Mouse (Mus musculus): ENCODE measurements around the gene Ube2t. TPM values are rescaled to one million over a fixed set of nuclear protein-coding genes. Genes with fewer than 3 reads are reported as not detected.

Gene Ube2t
- polyA plus RNA-seq (2015; fragmentation: Nextera tagmentation; extraction: Ambion mirVana): 29.6 and 32.5 TPM in 2 replicates

- WGBS: 2% methylated on average over 50 of the region's 50 CpGs
- peak within 1 kb of the TSS; percentile 74 for H3K9ac ChIP-seq
- H3K9me3 ChIP-seq: no peaks in the 10 kb centered on the region
- ATAC-seq (ENCODE audit: low FRiP score, low read depth): peak; percentile 100
- no peak within 1 kb of the TSS for H3K27ac ChIP-seq
- peak within 1 kb of the TSS; percentile 65 for H3K4me3 ChIP-seq
- H3K36me3 ChIP-seq: peaks cover 4% of the 10 kb centered on the region; the same call in 1 of the 2 replicates
- peaks cover 16% of the 10 kb centered on the region for H3K4me1 ChIP-seq
- H3K27me3 ChIP-seq: peaks cover 7% of the 10 kb centered on the region; the same call in 1 of the 2 replicates
- H3K4me2 ChIP-seq (replicated peaks): peak within 1 kb of the TSS; percentile 76
Observed at GRCm38 (mm10) chr1:134962053-134962803, at the start of gene Ube2t. Ube2t (plus strand) TSS chr1:134962565.

GRCm38 (mm10) chr1:134913535-134913934 is 48.8 kb upstream of the Ube2t start:
- Histone ChIP-seq H3K9ac (no peak overlapping the region), H3K27me3 (no peaks in the 10 kb centered on the region; the same call in 1 of the 2 replicates), H3K36me3 (no peaks in the 10 kb centered on the region), H3K4me1 (peaks cover 3% of the 10 kb centered on the region; the same call in 1 of the 2 replicates), H3K9me3 (no peaks in the 10 kb centered on the region), H3K4me2 (replicated peaks) (no peak overlapping the region), H3K27ac (no peak overlapping the region), H3K4me3 (no peak overlapping the region)
- WGBS: 58% methylated on average over 4 of the region's 4 CpGs
- ATAC-seq (ENCODE audit: low FRiP score, low read depth): no peak; the same call in 1 of the 2 replicates

GRCm38 (mm10) chr1:134915421-134915820 is 46.9 kb upstream of the Ube2t start:
- no peaks in the 10 kb centered on the region for H3K36me3 ChIP-seq
- ATAC-seq (ENCODE audit: low FRiP score, low read depth): no peak
- no peak overlapping the region for H3K4me3 ChIP-seq
- no peaks in the 10 kb centered on the region for H3K9me3 ChIP-seq
- no peaks in the 10 kb centered on the region; the same call in 1 of the 2 replicates for H3K27me3 ChIP-seq
- H3K4me1 ChIP-seq: no peaks in the 10 kb centered on the region
- H3K27ac ChIP-seq: no peak overlapping the region
- 82% methylated on average over 4 of the region's 4 CpGs for WGBS
- H3K9ac ChIP-seq: no peak overlapping the region
- no peak overlapping the region for H3K4me2 ChIP-seq (replicated peaks)

- Histone ChIP-seq H3K4me3 (no peak overlapping the region), H3K4me2 (replicated peaks) (no peak overlapping the region), H3K4me1 (no peaks in the 10 kb centered on the region), H3K36me3 (no peaks in the 10 kb centered on the region), H3K9me3 (no peaks in the 10 kb centered on the region), H3K27ac (no peak overlapping the region), H3K9ac (no peak overlapping the region), H3K27me3 (no peaks in the 10 kb centered on the region; the same call in 1 of the 2 replicates)
- 83% methylated on average over 6 of the region's 6 CpGs for WGBS
- ATAC-seq (ENCODE audit: low FRiP score, low read depth): no peak
Observed at GRCm38 (mm10) chr1:134919010-134919409, 43.4 kb upstream of the Ube2t start.

- H3K4me1 ChIP-seq: peaks cover 5% of the 10 kb centered on the region; the same call in 1 of the 2 replicates
- ATAC-seq (ENCODE audit: low FRiP score, low read depth): no peak
Observed at GRCm38 (mm10) chr1:134932431-134932830, 29.9 kb upstream of the Ube2t start.

GRCm38 (mm10) chr1:134936335-134936734 is 26.0 kb upstream of the Ube2t start:
- WGBS: 88% methylated on average over 6 of the region's 6 CpGs
- Histone ChIP-seq H3K4me2 (replicated peaks) (no peak overlapping the region), H3K4me3 (no peak overlapping the region), H3K27me3 (no peaks in the 10 kb centered on the region), H3K9me3 (no peaks in the 10 kb centered on the region), H3K9ac (no peak overlapping the region), H3K27ac (no peak overlapping the region), H3K36me3 (no peaks in the 10 kb centered on the region), H3K4me1 (peaks cover 5% of the 10 kb centered on the region; the same call in 1 of the 2 replicates)
- no peak for ATAC-seq (ENCODE audit: low FRiP score, low read depth)

More at GRCm38 (mm10) chr1:134932431-134932830, 29.9 kb upstream of the Ube2t start:
- 42% methylated on average over 7 of the region's 7 CpGs for WGBS
- H3K9me3 ChIP-seq: no peaks in the 10 kb centered on the region
- no peaks in the 10 kb centered on the region for H3K36me3 ChIP-seq
- no peak overlapping the region for H3K4me3 ChIP-seq
- H3K4me2 ChIP-seq (replicated peaks): no peak overlapping the region
- H3K9ac ChIP-seq: no peak overlapping the region
- H3K27me3 ChIP-seq: no peaks in the 10 kb centered on the region
- H3K27ac ChIP-seq: no peak overlapping the region

GRCm38 (mm10) chr1:134938233-134938632 is 24.1 kb upstream of the Ube2t start:
- 83% methylated on average over 1 of the region's 1 CpGs for WGBS
- Histone ChIP-seq H3K27me3 (no peaks in the 10 kb centered on the region), H3K4me2 (replicated peaks) (no peak overlapping the region)

GRCm38 (mm10) chr1:134940863-134941262 is 21.5 kb upstream of the Ube2t start:
- Histone ChIP-seq H3K4me2 (replicated peaks) (no peak overlapping the region), H3K36me3 (no peaks in the 10 kb centered on the region), H3K27me3 (no peaks in the 10 kb centered on the region), H3K4me1 (no peaks in the 10 kb centered on the region), H3K27ac (no peak overlapping the region), H3K9me3 (no peaks in the 10 kb centered on the region), H3K4me3 (no peak overlapping the region), H3K9ac (no peak overlapping the region)
- ATAC-seq (ENCODE audit: low FRiP score, low read depth): no peak
- WGBS: 32% methylated on average over 4 of the region's 4 CpGs

More at GRCm38 (mm10) chr1:134938233-134938632, 24.1 kb upstream of the Ube2t start:
- no peaks in the 10 kb centered on the region for H3K4me1 ChIP-seq
- no peaks in the 10 kb centered on the region for H3K9me3 ChIP-seq
- H3K4me3 ChIP-seq: no peak overlapping the region
- H3K36me3 ChIP-seq: no peaks in the 10 kb centered on the region
- ATAC-seq (ENCODE audit: low FRiP score, low read depth): no peak
- H3K27ac ChIP-seq: no peak overlapping the region
- H3K9ac ChIP-seq: no peak overlapping the region

GRCm38 (mm10) chr1:134942898-134943297 is 19.5 kb upstream of the Ube2t start:
- H3K4me2 ChIP-seq (replicated peaks): no peak overlapping the region
- no peak overlapping the region for H3K27ac ChIP-seq
- no peak overlapping the region for H3K4me3 ChIP-seq
- H3K9ac ChIP-seq: no peak overlapping the region
- H3K4me1 ChIP-seq: no peaks in the 10 kb centered on the region
- H3K36me3 ChIP-seq: peaks cover 1% of the 10 kb centered on the region
- no peaks in the 10 kb centered on the region for H3K27me3 ChIP-seq
- H3K9me3 ChIP-seq: no peaks in the 10 kb centered on the region
- no peak for ATAC-seq (ENCODE audit: low FRiP score, low read depth)
- 82% methylated on average over 2 of the region's 2 CpGs for WGBS

- Histone ChIP-seq H3K4me1 (no peaks in the 10 kb centered on the region), H3K36me3 (peaks cover 6% of the 10 kb centered on the region), H3K27ac (no peak overlapping the region), H3K4me2 (replicated peaks) (no peak overlapping the region), H3K9me3 (no peaks in the 10 kb centered on the region), H3K9ac (no peak overlapping the region), H3K4me3 (no peak overlapping the region), H3K27me3 (no peaks in the 10 kb centered on the region)
- ATAC-seq (ENCODE audit: low FRiP score, low read depth): no peak
- WGBS: 80% methylated on average over 7 of the region's 7 CpGs
Observed at GRCm38 (mm10) chr1:134947590-134947989, 14.8 kb upstream of the Ube2t start.

GRCm38 (mm10) chr1:134949946-134950345 is 12.4 kb upstream of the Ube2t start:
- Histone ChIP-seq H3K4me1 (peaks cover 10% of the 10 kb centered on the region), H3K36me3 (peaks cover 6% of the 10 kb centered on the region), H3K4me3 (no peak overlapping the region), H3K9me3 (no peaks in the 10 kb centered on the region), H3K27me3 (no peaks in the 10 kb centered on the region), H3K4me2 (replicated peaks) (no peak overlapping the region), H3K9ac (no peak overlapping the region), H3K27ac (no peak overlapping the region)
- 85% methylated on average over 3 of the region's 3 CpGs for WGBS
- no peak for ATAC-seq (ENCODE audit: low FRiP score, low read depth)

- 6% methylated on average over 16 of the region's 16 CpGs for WGBS
- Histone ChIP-seq H3K9me3 (no peaks in the 10 kb centered on the region), H3K27ac (peak overlapping the region; percentile 89), H3K4me3 (peak overlapping the region; percentile 84), H3K4me2 (replicated peaks) (peak overlapping the region; percentile 81), H3K4me1 (peaks cover 14% of the 10 kb centered on the region), H3K27me3 (no peaks in the 10 kb centered on the region), H3K9ac (peak overlapping the region; percentile 89), H3K36me3 (no peaks in the 10 kb centered on the region)
- peak; percentile 30; the same call in 1 of the 2 replicates for ATAC-seq (ENCODE audit: low FRiP score, low read depth)
Observed at GRCm38 (mm10) chr1:134955050-134955636, 7.2 kb upstream of the Ube2t start.
